Mouse (Mus musculus) MEL (cell line): ENCODE measurements around the gene Serinc2. TPM values are rescaled to one million over a fixed set of nuclear protein-coding genes. Genes with fewer than 3 reads are reported as not detected.

Experiments used
- DNase-seq: peaks from one replicate; pipeline ENCODE4 v3.0.0; 2011; ENCODE audit warnings: low read depth, low spot score
- H3K27ac ChIP-seq: 2 replicates; pipeline ENCODE4 v1.5.1; 2012; ENCODE audit warnings: low read depth, mild to moderate bottlenecking, control low read depth, low read length, moderate library complexity; ENCODE audit not compliant: control insufficient read depth
- H3K27me3 ChIP-seq, 2 experiments: fragments of 150-350 bp in 1 of 2; sonication (generic) in 1 of 2; 2 replicates each; pipeline ENCODE4 v1.6.1; 2012; ENCODE audit warnings: low read length in 2 of 2, mild to moderate bottlenecking in 2 of 2, improper control_type of control experiment in 1 of 2, moderate library complexity in 1 of 2; ENCODE audit not compliant: insufficient read depth in 2 of 2, control insufficient read depth in 1 of 2
- H3K36me3 ChIP-seq, 2 experiments: 2 replicates each; pipeline ENCODE4 v1.6.1; 2012 to 2014; ENCODE audit warnings: low read length in 2 of 2, improper control_type of control experiment in 1 of 2, inconsistent platforms in 1 of 2, mild to moderate bottlenecking in 1 of 2; ENCODE audit not compliant: insufficient read depth in 2 of 2, control insufficient read depth in 1 of 2
- H3K4me1 ChIP-seq, 2 experiments: fragments of 150-350 bp in 1 of 2; sonication (generic) in 1 of 2; 2 replicates each; pipeline ENCODE4 v1.6.1; 2012; ENCODE audit warnings: low read length in 2 of 2, improper control_type of control experiment in 1 of 2, mild to moderate bottlenecking in 1 of 2; ENCODE audit not compliant: insufficient read depth in 2 of 2, control insufficient read depth in 1 of 2
- H3K4me3 ChIP-seq, 2 experiments: fragments of 150-350 bp in 1 of 2; sonication (generic) in 1 of 2; 2 replicates each; pipeline ENCODE4 v1.5.1; 2012; ENCODE audit warnings: low read depth in 2 of 2, low read length in 2 of 2, mild to moderate bottlenecking in 2 of 2, moderate library complexity in 2 of 2, control low read depth in 1 of 2, improper control_type of control experiment in 1 of 2; ENCODE audit not compliant: control insufficient read depth in 1 of 2, insufficient read depth in 1 of 2
- H3K79me2 ChIP-seq: 2 replicates; pipeline ENCODE4 v1.6.1; 2012; ENCODE audit warnings: mild to moderate bottlenecking, low read length, moderate library complexity; ENCODE audit not compliant: control insufficient read depth, poor library complexity, insufficient read depth
- H3K9ac ChIP-seq: 2 replicates; pipeline ENCODE4 v1.6.1; 2012; ENCODE audit warnings: low read depth, mild to moderate bottlenecking, control low read depth, low read length, moderate library complexity; ENCODE audit not compliant: control insufficient read depth, poor library complexity, severe bottlenecking
- H3K9me3 ChIP-seq: fragments of 150-350 bp; sonication (generic); replicated peaks from 2 replicates; pipeline ENCODE4 v1.6.1; 2012; ENCODE audit warnings: mild to moderate bottlenecking, low read length, improper control_type of control experiment, moderate library complexity; ENCODE audit not compliant: insufficient read depth
- CHD2 ChIP-seq: IDR thresholded peaks from 2 replicates; pipeline ENCODE4 v1.6.1; 2011; ENCODE audit warnings: low read length, improper control_type of control experiment
- E2F4 ChIP-seq: IDR thresholded peaks from 2 replicates; pipeline ENCODE4 v1.6.1; 2011; ENCODE audit warnings: low read depth, low read length, improper control_type of control experiment, borderline replicate concordance
- GATA1 ChIP-seq: IDR thresholded peaks from 2 replicates; pipeline ENCODE4 v1.6.1; 2011; ENCODE audit warnings: low read depth, low read length, improper control_type of control experiment
- HCFC1 ChIP-seq: IDR thresholded peaks from 2 replicates; pipeline ENCODE4 v1.6.1; 2012; ENCODE audit warnings: low read depth, mild to moderate bottlenecking, inconsistent platforms, low read length, improper control_type of control experiment, moderate library complexity
- JUND ChIP-seq: IDR thresholded peaks from 2 replicates; pipeline ENCODE4 v1.6.1; 2011; ENCODE audit warnings: low read depth, mild to moderate bottlenecking, improper control_type of control experiment, low read length
- MAX ChIP-seq: IDR thresholded peaks from 2 replicates; pipeline ENCODE4 v1.6.1; 2011; ENCODE audit warnings: low read length, improper control_type of control experiment
- MAZ ChIP-seq: IDR thresholded peaks from 2 replicates; pipeline ENCODE4 v1.6.1; 2012; ENCODE audit warnings: low read depth, mild to moderate bottlenecking, inconsistent platforms, low read length, improper control_type of control experiment
- MEF2A ChIP-seq: IDR thresholded peaks from 2 replicates; pipeline ENCODE4 v1.6.1; 2014; ENCODE audit warnings: low read depth, mild to moderate bottlenecking, inconsistent platforms, low read length, improper control_type of control experiment; ENCODE audit not compliant: poor library complexity, insufficient replicate concordance, severe bottlenecking; ENCODE audit errors: extremely low read depth
- MXI1 ChIP-seq: IDR thresholded peaks from 2 replicates; pipeline ENCODE4 v1.6.1; 2011; ENCODE audit warnings: mild to moderate bottlenecking, low read depth, low read length, improper control_type of control experiment
- POLR2AphosphoS2 ChIP-seq: IDR thresholded peaks from 2 replicates; pipeline ENCODE4 v1.6.1; 2011; ENCODE audit warnings: low read length, improper control_type of control experiment
- POLR2AphosphoS5 ChIP-seq: IDR thresholded peaks from 2 replicates; pipeline ENCODE4 v1.6.1; 2012; ENCODE audit warnings: low read depth, borderline replicate concordance, mild to moderate bottlenecking, inconsistent platforms, low read length, moderate library complexity, mixed read lengths
- RCOR1 ChIP-seq: IDR thresholded peaks from 2 replicates; pipeline ENCODE4 v1.6.1; 2012; ENCODE audit warnings: low read depth, mild to moderate bottlenecking, inconsistent platforms, low read length, improper control_type of control experiment
- SIN3A ChIP-seq: IDR thresholded peaks from 2 replicates; pipeline ENCODE4 v1.6.1; 2012; ENCODE audit warnings: low read length, improper control_type of control experiment, inconsistent platforms
- SMC3 ChIP-seq: IDR thresholded peaks from 2 replicates; pipeline ENCODE4 v1.6.1; 2011; ENCODE audit warnings: low read depth, low read length, improper control_type of control experiment
- TCF12 ChIP-seq: IDR thresholded peaks from 2 replicates; pipeline ENCODE4 v1.6.1; 2014; ENCODE audit warnings: low read depth, mild to moderate bottlenecking, inconsistent platforms, low read length, improper control_type of control experiment, moderate library complexity
- polyA plus RNA-seq, 2 experiments: library from polyadenylated mRNA; stranded (reverse) in 1 of 2; unstranded in 1 of 2; fragments of >175 nt in 1 of 2; fragments of >200 nt in 1 of 2; gene quantifications; 2 replicates each; pipeline versions ENCODE4 v1.2.1 to v1.2.4; 2012; ENCODE audit warnings: low replicate concordance in 2 of 2, low read depth in 1 of 2; ENCODE audit not compliant: insufficient read length in 2 of 2, insufficient read depth in 1 of 2, missing spikeins in 1 of 2
- total RNA-seq: library from RNA; depleted of rRNA; stranded (reverse); fragments of 300-350 nt; gene quantifications from 2 replicates; pipeline ENCODE4 v1.2.3, GENCODE M21; 2012

Serinc2 gene
- total and polyA plus RNA-seq, 3 experiments = 0.21 TPM; not detected in 2

DNA sequence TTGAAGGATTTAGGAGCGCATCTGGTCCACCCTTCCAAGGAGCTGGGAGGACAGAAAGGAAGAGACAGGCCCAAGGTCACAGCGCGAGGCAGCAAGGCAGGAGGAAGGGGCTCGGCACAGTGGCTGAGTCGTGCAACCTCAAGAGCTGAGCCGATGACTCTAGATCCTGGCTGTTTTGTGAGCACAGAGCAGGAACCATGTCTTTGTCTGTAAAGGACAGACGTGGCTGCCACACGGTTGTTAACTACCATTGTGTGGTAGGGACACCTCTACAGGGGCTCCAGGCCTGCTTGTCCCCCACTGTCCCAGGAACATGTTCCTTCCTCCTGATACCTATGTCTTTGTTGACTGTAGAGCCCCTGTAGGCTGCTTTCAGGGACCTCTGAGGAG is 20.6 kb upstream of the Serinc2 start:
- no peak overlapping the region for H3K4me3 ChIP-seq
- no peak for TF ChIP-seq MAZ
- TF ChIP-seq MAX = no peak
- TF ChIP-seq GATA1 = no peak
- peaks cover 0 to 12% of the 10 kb centered on the region in 2 experiments; a peak in 2 of 4 replicates for H3K36me3 ChIP-seq
- no peaks in the 10 kb centered on the region for H3K27me3 ChIP-seq
- no peak for DNase-seq
- H3K27ac ChIP-seq = no peak overlapping the region
- H3K4me1 ChIP-seq = peaks cover 16 to 24% of the 10 kb centered on the region in 2 experiments
- no peaks in the 10 kb centered on the region for H3K79me2 ChIP-seq
- no peak overlapping the region for H3K9ac ChIP-seq
- H3K9me3 ChIP-seq = no peaks in the 10 kb centered on the region

GRCm38 (mm10) chr4:130298877-130299628 is 20.0 kb upstream of the Serinc2 start:
- no peaks in the 10 kb centered on the region for H3K79me2 ChIP-seq
- H3K9me3 ChIP-seq = no peaks in the 10 kb centered on the region
- TF ChIP-seq RCOR1 (no peak), CHD2 (no peak), MAX (no peak), TCF12 (no peak), E2F4 (no peak), POLR2AphosphoS2 (no peak), JUND (no peak), HCFC1 (no peak), POLR2AphosphoS5 (no peak), SMC3 (no peak), SIN3A (no peak), MEF2A (no peak), MXI1 (no peak)
- H3K4me1 ChIP-seq = peaks cover 16 to 24% of the 10 kb centered on the region in 2 experiments
- no peak for DNase-seq
- H3K27ac ChIP-seq = no peak overlapping the region
- no peak overlapping the region for H3K4me3 ChIP-seq
- no peaks in the 10 kb centered on the region for H3K27me3 ChIP-seq
- H3K36me3 ChIP-seq = peaks cover 0 to 12% of the 10 kb centered on the region in 2 experiments; a peak in 2 of 4 replicates
- H3K9ac ChIP-seq = no peak overlapping the region
